7 mouse cellular contexts compared by ENCODE assay signal in genomic region chr3:96058231-96058896, GRCm38 (mm10). TPM values are rescaled to one million over a fixed set of nuclear protein-coding genes. Genes with fewer than 3 reads are reported as not detected.
DNase-seq lines count a peak whose midpoint lies in the region; ATAC-seq and TF ChIP-seq lines count a peak whose summit lies in the region.

Gene Vps45, minus strand, starts transcription at chr3:96058466.

- peak; percentile 85 for DNase-seq in adrenal gland, adult 2 months
- DNase-seq in gastrocnemius, postnatal 10 days, result peak; percentile 55
- peak; percentile 64 for DNase-seq in hindlimb bud, embryonic 11.5 days (ENCODE audit: extremely low spot score, low read depth, low spot score)
- DNase-seq in left cerebral cortex, postnatal 14 days (ENCODE audit: low spot score in 2 of 2), result peak; percentile 47 to 78
- peak; percentile 66 for DNase-seq in right cerebral cortex, postnatal 4 days

- peak; percentile 75 for ATAC-seq in megakaryocyte-erythroid progenitor cell, adult 5-6 weeks (replicated peaks; ENCODE audit: low FRiP score, low TSS enrichment, poor library complexity, severe bottlenecking)

- TF ChIP-seq CTCF in cortical plate, adult 2 months (IDR thresholded peaks at IDR 0.05; ENCODE audit: extremely low read depth, insufficient read depth, low read length), result no peak

- peak; percentile 61; the same call in 1 of the 2 replicates for TF ChIP-seq POLR2A in cortical plate, adult 2 months (IDR thresholded peaks at IDR 0.05; ENCODE audit: extremely low read depth, insufficient read depth, low read length)

- peak within 1 kb of the TSS; percentile 74 for H3K4me3 ChIP-seq in cortical plate, adult 2 months (ENCODE audit: insufficient read depth, low read length)

- H3K4me1 ChIP-seq in cortical plate, adult 2 months (ENCODE audit: control insufficient read depth, insufficient read depth, low read length), result peaks cover 1% of the 10 kb centered on the region; the same call in 1 of the 2 replicates

- intact Hi-C loops in left cerebral cortex, postnatal 14 days (cut with DNase I), result loop anchor here (10.0 kb wide), 1 partner anchor 174 kb away; the partner anchor contains the start of gene Ciart

- peak within 1 kb of the TSS; percentile 75 for H3K27ac ChIP-seq in cortical plate, adult 2 months (ENCODE audit: insufficient read depth, low read length)

RNA-seq across cellular contexts. Expression of gene Vps45, which starts in this region (rescaled TPM):
- 10 to 100 TPM; 38.3 to 39.4 TPM for total RNA-seq in adrenal gland, adult 2 months (2021)
- polyA plus RNA-seq in adrenal gland, adult 2 months (2012; rRNA removed), result 2.6 and 3.0 TPM in 2 replicates
- 29.9 and 32.1 TPM in 2 replicates for polyA plus RNA-seq in cortical plate, adult 2 months (2012; rRNA removed)
- 10 to 100 TPM; 25.4 to 27.3 TPM for total RNA-seq in gastrocnemius, postnatal 10 days (2021)
- total RNA-seq in left cerebral cortex, postnatal 14 days (2021), result 10 to 100 TPM; 34.3 to 37.3 TPM
- 29.7 and 38.8 TPM in 2 replicates for total RNA-seq in megakaryocyte-erythroid progenitor cell, adult 5-6 weeks (2014; fragmentation: Nextera tagmentation)
- total RNA-seq in megakaryocyte-erythroid progenitor cell, adult 5-6 weeks (2017), result 13.4 and 16.6 TPM in 2 replicates

Comparison
In these comparisons a context has a peak if more than half of its experiments do, and no peak if none do; other contexts are left out.
1. Peak in every context shown above with its lines: DNase-seq, ATAC-seq, H3K4me3 ChIP-seq and H3K27ac ChIP-seq.